11 mouse cellular contexts compared by ENCODE assay signal in genomic region chr1:187975465-187976352, GRCm38 (mm10).
DNase-seq lines count a peak whose midpoint lies in the region; ATAC-seq and TF ChIP-seq lines count a peak whose summit lies in the region.
"Had no signal": no experiment of that assay in that cellular context is flagged by ENCODE, and none has a peak within 500 bp of the region (broad histone marks: within the 10 kb centered on the region; RNA-seq: fewer than 3 reads in every experiment).

No protein-coding gene starts in this region.

- DNase-seq in layer of hippocampus, adult 2 months (ENCODE audit: low spot score in 2 of 2), result no peak
- no peak for DNase-seq in layer of hippocampus, adult 18-20 months (ENCODE audit: low spot score in 2 of 2)
- DNase-seq in cerebellum, adult 9-11 months, result peak; percentile 22
- no peak for DNase-seq in frontal cortex, adult 2 months (ENCODE audit: extremely low spot score in 1 of 2, low spot score in 1 of 2)
- DNase-seq in limb, embryonic 10.5 days (ENCODE audit: low spot score), result no peak
- DNase-seq: kidney, adult 18-20 months; lung, adult 2 months had no signal

- H3K4me3 ChIP-seq in layer of hippocampus, adult 2 months, result no peak overlapping the region
- H3K4me3 ChIP-seq in forebrain, embryonic 15.5 days, result no peak overlapping the region
- H3K4me3 ChIP-seq in midbrain, embryonic 16.5 days (ENCODE audit: low read depth, low read length), result no peak overlapping the region
- no peak overlapping the region for H3K4me3 ChIP-seq in limb, embryonic 10.5 days

- ATAC-seq in forebrain, embryonic 15.5 days (replicated peaks), result peak; percentile 38; the same call in 1 of the 2 replicates
- 0 out of 2 replicates have a peak, but pooled peaks have one; percentile 45 for ATAC-seq in midbrain, embryonic 16.5 days

- H3K4me2 ChIP-seq in forebrain, embryonic 15.5 days (replicated peaks), result no peak overlapping the region
- H3K4me2 ChIP-seq in midbrain, embryonic 16.5 days (ENCODE audit: low read length), result no peak overlapping the region
- H3K4me2 ChIP-seq: heart, embryonic 11.5 days had no signal

- peaks cover 34% of the 10 kb centered on the region; the same call in 1 of the 2 replicates for H3K27me3 ChIP-seq in forebrain, embryonic 15.5 days
- no peaks in the 10 kb centered on the region; the same call in 1 of the 2 replicates for H3K27me3 ChIP-seq in midbrain, embryonic 16.5 days (ENCODE audit: control insufficient read depth, insufficient read depth, low read depth, low read length)
- no peaks in the 10 kb centered on the region for H3K27me3 ChIP-seq in limb, embryonic 10.5 days (ENCODE audit: low read depth, poor library complexity, severe bottlenecking)

- TF ChIP-seq CTCF in layer of hippocampus, adult 2 months (conservative IDR thresholded peaks at IDR 0.05), result peak; percentile 29

- no peaks in the 10 kb centered on the region for H3K9me3 ChIP-seq in forebrain, embryonic 15.5 days
- no peaks in the 10 kb centered on the region for H3K9me3 ChIP-seq in midbrain, embryonic 16.5 days (replicated peaks; ENCODE audit: control insufficient read depth, low read length, poor library complexity, severe bottlenecking)
- H3K9me3 ChIP-seq in limb, embryonic 10.5 days (replicated peaks), result no peaks in the 10 kb centered on the region

- H3K9ac ChIP-seq in forebrain, embryonic 15.5 days (replicated peaks), result no peak overlapping the region
- no peak overlapping the region for H3K9ac ChIP-seq in midbrain, embryonic 16.5 days (ENCODE audit: low read depth, low read length)

- WGBS in forebrain, embryonic 15.5 days, result 49% methylated on average over 20 of the region's 20 CpGs
- WGBS in midbrain, embryonic 16.5 days, result 54% methylated on average over 20 of the region's 20 CpGs
- 87% methylated on average over 20 of the region's 20 CpGs for WGBS in limb, embryonic 10.5 days

- H3K4me1 ChIP-seq in forebrain, embryonic 15.5 days, result peaks cover 8% of the 10 kb centered on the region; the same call in 1 of the 2 replicates
- peaks cover 4% of the 10 kb centered on the region for H3K4me1 ChIP-seq in midbrain, embryonic 16.5 days (ENCODE audit: control insufficient read depth, insufficient read depth, low read length)
- H3K4me1 ChIP-seq in limb, embryonic 10.5 days, result no peaks in the 10 kb centered on the region

- H3K27ac ChIP-seq in layer of hippocampus, adult 2 months, result no peak overlapping the region
- no peak overlapping the region for H3K27ac ChIP-seq in forebrain, embryonic 15.5 days (replicated peaks)
- H3K27ac ChIP-seq in midbrain, embryonic 16.5 days (ENCODE audit: low read length), result no peak overlapping the region
- no peak overlapping the region for H3K27ac ChIP-seq in limb, embryonic 10.5 days

- H3K36me3 ChIP-seq in forebrain, embryonic 15.5 days, result no peaks in the 10 kb centered on the region
- H3K36me3 ChIP-seq in midbrain, embryonic 16.5 days (ENCODE audit: control insufficient read depth, insufficient read depth, low read length), result no peaks in the 10 kb centered on the region
- no peaks in the 10 kb centered on the region for H3K36me3 ChIP-seq in limb, embryonic 10.5 days
- H3K36me3 ChIP-seq: G1E had no signal
